Mouse (Mus musculus) thymus, adult 2 months (tissue): ENCODE measurements around the gene Igtp. TPM values are rescaled to one million over a fixed set of nuclear protein-coding genes. Genes with fewer than 3 reads are reported as not detected.

Source experiments
- DNase-seq: peaks from one replicate; pipeline ENCODE4 v3.0.0; 2021
- H3K27ac ChIP-seq: fragments of 200-500 bp; 2 replicates; pipeline ENCODE4 v1.5.1; 2012; ENCODE audit warnings: low read length, control low read depth; ENCODE audit not compliant: control insufficient read depth, insufficient read depth
- H3K27me3 ChIP-seq: fragments of 200-500 bp; 2 replicates; pipeline ENCODE4 v1.6.1; 2012; ENCODE audit warnings: mild to moderate bottlenecking, low read length, moderate library complexity, mixed read lengths; ENCODE audit not compliant: control insufficient read depth, insufficient read depth
- H3K36me3 ChIP-seq: fragments of 200-500 bp; 2 replicates; pipeline ENCODE4 v1.6.1; 2012; ENCODE audit warnings: mild to moderate bottlenecking, low read length, moderate library complexity; ENCODE audit not compliant: control insufficient read depth, insufficient read depth
- H3K4me1 ChIP-seq: fragments of 200-500 bp; replicated peaks from 2 replicates; pipeline ENCODE4 v1.6.1; 2012; ENCODE audit warnings: low read length; ENCODE audit not compliant: control insufficient read depth, insufficient read depth
- H3K4me3 ChIP-seq: fragments of 200-500 bp; 2 replicates; pipeline ENCODE4 v1.5.1; 2012; ENCODE audit warnings: mild to moderate bottlenecking, low read length, control low read depth, moderate library complexity; ENCODE audit not compliant: control insufficient read depth, insufficient read depth
- CTCF ChIP-seq: fragments of 200-500 bp; IDR thresholded peaks from 2 replicates; pipeline ENCODE4 v1.5.1; 2012; ENCODE audit warnings: mild to moderate bottlenecking, control low read depth, low read length, moderate library complexity, borderline replicate concordance; ENCODE audit not compliant: control insufficient read depth, poor library complexity, insufficient read depth; ENCODE audit errors: extremely low read depth
- POLR2A ChIP-seq: fragments of 200-500 bp; IDR thresholded peaks from 2 replicates; pipeline ENCODE4 v1.6.1; 2012; ENCODE audit warnings: mild to moderate bottlenecking, low read length, control low read depth, moderate library complexity; ENCODE audit not compliant: control insufficient read depth, poor library complexity, insufficient read depth; ENCODE audit errors: extremely low read depth
- WGBS: fragments of 180-500 bp; shearing (Covaris S2); methylation state at CpG from one replicate; pipeline ENCODE4 v1.1.7; 2018; 5-methylcytosine and 5-hydroxymethylcytosine counted together
- polyA plus RNA-seq: library from polyadenylated mRNA; depleted of rRNA; stranded (reverse); fragments of >200 nt; gene quantifications from 2 replicates; pipeline ENCODE4 v1.2.3, GENCODE M21; 2012; rRNA removed

Gene Igtp
- polyA plus RNA-seq, 1 experiment = 60.9 TPM

GRCm38 (mm10) chr11:58249203-58249981 is 50.0 kb downstream of the Igtp start:
- no peaks in the 10 kb centered on the region for H3K36me3 ChIP-seq
- no peaks in the 10 kb centered on the region for H3K27me3 ChIP-seq
- no peak for DNase-seq
- WGBS = 88% methylated on average over 7 of the region's 7 CpGs
- no peaks in the 10 kb centered on the region for H3K4me1 ChIP-seq
- TF ChIP-seq POLR2A (no peak), CTCF (no peak)
- no peak overlapping the region for H3K27ac ChIP-seq
- no peak overlapping the region for H3K4me3 ChIP-seq

- H3K27ac ChIP-seq = no peak overlapping the region
- H3K36me3 ChIP-seq = no peaks in the 10 kb centered on the region
- H3K4me1 ChIP-seq = no peaks in the 10 kb centered on the region
- DNase-seq = no peak
- H3K4me3 ChIP-seq = no peak overlapping the region
- TF ChIP-seq POLR2A (no peak), CTCF (no peak)
- 87% methylated on average over 5 of the region's 5 CpGs for WGBS
- H3K27me3 ChIP-seq = no peaks in the 10 kb centered on the region
Observed at GRCm38 (mm10) chr11:58250550-58250949, 51.2 kb downstream of the Igtp start.

GRCm38 (mm10) chr11:58254411-58254810 is 55.1 kb downstream of the Igtp start:
- WGBS = over 99% methylated on average over 3 of the region's 3 CpGs
- TF ChIP-seq CTCF = no peak
- H3K4me1 ChIP-seq = no peaks in the 10 kb centered on the region
- no peak overlapping the region for H3K27ac ChIP-seq
- no peak overlapping the region for H3K4me3 ChIP-seq
- no peaks in the 10 kb centered on the region for H3K27me3 ChIP-seq
- no peaks in the 10 kb centered on the region for H3K36me3 ChIP-seq
- no peak for DNase-seq

Other genes starting within 250 kb of the Igtp start
- gene Larp1, start 190.5 kb upstream of the Igtp start, polyA plus RNA-seq = 54.4 and 64.4 TPM in 2 replicates
- 0.32 and 0.59 TPM in 2 replicates for gene Gm12248, start 106.4 kb upstream of the Igtp start, polyA plus RNA-seq
- gene Cnot8, start 95.4 kb upstream of the Igtp start, polyA plus RNA-seq = 158 and 192 TPM in 2 replicates
- 20.4 and 21.8 TPM in 2 replicates for gene Gemin5, start 31.0 kb upstream of the Igtp start, polyA plus RNA-seq
- 41.3 and 42.0 TPM in 2 replicates for gene Mrpl22, start 27.9 kb upstream of the Igtp start, polyA plus RNA-seq
- gene Irgm2, start 62 bp downstream of the Igtp start, polyA plus RNA-seq = 17.1 and 20.1 TPM in 2 replicates
- 0.07 and 0.29 TPM in 2 replicates for gene 4930438A08Rik, start 75.2 kb downstream of the Igtp start, polyA plus RNA-seq
- 42.1 and 49.7 TPM in 2 replicates for gene Zfp692, start 107.5 kb downstream of the Igtp start, polyA plus RNA-seq
- gene Zfp672, start 130.8 kb downstream of the Igtp start, polyA plus RNA-seq = 54.1 and 54.5 TPM in 2 replicates
- gene Sh3bp5l, start 131.2 kb downstream of the Igtp start, polyA plus RNA-seq = 41.3 and 43.3 TPM in 2 replicates
- gene Lypd8, start 179.5 kb downstream of the Igtp start, polyA plus RNA-seq = 26.2 and 31.5 TPM in 2 replicates
- 0.77 and 0.92 TPM in 2 replicates for gene 1810065E05Rik, start 221.6 kb downstream of the Igtp start, polyA plus RNA-seq
- 0.36 and 0.42 TPM in 2 replicates for gene Gm12253, start 233.0 kb downstream of the Igtp start, polyA plus RNA-seq